Mouse (Mus musculus): ENCODE data around the gene Hist1h1c. TPM values are rescaled to one million over a fixed set of nuclear protein-coding genes. Genes with fewer than 3 reads are reported as not detected.
A peak's percentile ranks its signal among the peaks of the same experiment; 100 is the strongest.
"Not testable (repeated sequence)": the region's sequence is repeated elsewhere in the genome, so short reads cannot be mapped to it uniquely, and the experiment has no call there.

Hist1h1c gene
- total RNA-seq, 2 experiments from 2014 or later = 156 to 159 TPM

DNA sequence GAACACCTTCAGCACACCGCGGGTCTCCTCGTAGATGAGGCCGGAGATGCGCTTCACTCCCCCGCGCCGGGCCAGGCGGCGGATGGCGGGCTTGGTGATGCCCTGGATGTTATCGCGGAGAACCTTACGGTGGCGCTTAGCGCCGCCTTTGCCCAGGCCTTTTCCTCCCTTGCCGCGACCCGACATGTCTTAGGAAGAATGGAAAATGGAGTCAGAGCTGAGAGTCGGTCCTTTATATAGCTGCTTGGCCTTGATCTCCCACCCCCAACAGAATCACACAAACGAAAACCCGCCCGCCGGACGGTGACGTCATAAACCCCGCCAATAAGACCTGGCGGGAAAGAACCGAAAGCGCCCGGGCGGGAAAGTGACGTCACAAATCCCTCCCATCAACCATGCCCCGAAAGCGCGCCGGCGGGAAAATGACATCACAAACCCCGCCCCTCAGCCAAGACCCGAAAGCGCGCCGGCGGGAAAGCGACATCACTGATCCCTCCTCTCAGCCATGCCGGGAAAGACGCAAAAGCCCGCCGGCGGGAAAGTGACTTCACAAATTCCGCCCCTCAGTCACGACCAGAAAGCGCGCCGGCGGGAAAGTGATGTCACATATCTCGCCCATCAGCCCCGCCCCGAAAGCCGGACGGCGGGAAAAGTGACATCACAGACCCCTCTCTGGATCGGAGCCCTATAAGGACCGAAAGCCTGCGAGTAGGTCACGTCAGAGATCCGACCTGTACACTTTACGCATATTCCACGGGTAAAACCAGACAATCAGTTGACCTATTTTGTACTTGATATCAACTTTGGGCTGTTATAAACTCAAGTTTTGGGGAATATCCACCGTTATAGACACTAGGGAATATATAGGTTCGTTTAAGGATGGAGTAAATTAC is 22.6 kb downstream of the Hist1h1c start, which contains the start of gene Hist1h4a:
Gene Hist1h4a (minus strand): TSS at position 259 of the 893 bp plus-strand sequence.
- peak; percentile 95 for DNase-seq

DNA sequence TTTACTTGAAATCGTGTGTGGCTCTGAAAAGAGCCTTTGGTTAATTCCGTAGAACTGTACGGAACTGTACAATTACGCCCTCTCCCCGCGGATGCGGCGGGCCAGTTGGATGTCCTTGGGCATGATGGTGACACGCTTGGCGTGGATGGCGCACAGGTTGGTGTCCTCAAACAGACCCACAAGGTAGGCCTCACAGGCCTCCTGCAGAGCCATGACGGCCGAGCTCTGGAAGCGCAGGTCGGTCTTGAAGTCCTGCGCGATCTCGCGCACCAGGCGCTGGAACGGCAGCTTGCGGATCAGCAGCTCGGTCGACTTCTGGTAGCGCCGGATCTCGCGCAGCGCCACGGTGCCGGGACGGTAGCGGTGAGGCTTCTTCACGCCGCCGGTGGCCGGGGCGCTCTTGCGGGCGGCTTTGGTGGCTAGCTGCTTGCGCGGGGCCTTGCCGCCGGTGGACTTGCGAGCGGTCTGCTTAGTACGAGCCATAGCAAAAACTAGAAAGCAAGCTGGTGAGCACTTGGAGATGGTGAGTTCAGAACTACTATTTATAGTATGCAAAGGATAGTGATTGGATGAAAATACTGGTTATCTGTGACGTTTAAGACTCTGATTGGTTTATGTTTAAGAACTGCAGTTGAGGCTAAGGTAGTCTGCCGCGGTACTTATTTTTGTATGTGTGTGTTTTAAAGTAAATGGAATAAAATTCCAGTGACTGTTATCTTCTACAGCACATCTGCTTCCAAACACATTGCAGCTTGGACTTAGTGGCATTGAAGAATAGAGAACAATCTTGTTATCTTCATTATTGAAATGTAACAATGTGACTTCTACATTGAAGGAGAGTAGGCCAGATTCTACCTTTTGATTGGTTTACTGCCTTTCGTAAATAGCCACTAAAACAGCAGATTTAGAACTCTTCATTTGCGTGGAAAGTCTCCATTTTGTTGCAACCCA is 23.5 kb downstream of the Hist1h1c start, which contains the start of gene Hist1h3a:
Gene Hist1h3a (minus strand): TSS at position 516 of the 951 bp plus-strand sequence.
- DNase-seq = peak; percentile 57

DNA sequence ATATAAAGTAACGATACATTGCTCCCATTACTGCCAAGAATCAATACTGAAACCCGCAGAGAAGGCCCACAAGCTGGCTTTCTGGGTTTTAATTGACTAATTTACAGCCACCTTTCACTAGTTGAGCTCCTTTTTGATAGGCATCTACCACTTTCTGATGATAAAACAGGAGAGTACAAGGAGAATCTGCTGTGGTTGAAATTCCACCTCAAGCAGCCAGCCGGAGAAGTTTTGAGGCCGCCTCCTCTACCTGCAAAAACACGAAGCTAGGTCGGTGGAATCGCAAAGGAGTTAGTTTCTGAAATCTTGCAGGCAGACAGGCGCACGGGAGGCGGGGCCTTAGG is 24.6 kb downstream of the Hist1h1c start:
- DNase-seq = no peak

DNA sequence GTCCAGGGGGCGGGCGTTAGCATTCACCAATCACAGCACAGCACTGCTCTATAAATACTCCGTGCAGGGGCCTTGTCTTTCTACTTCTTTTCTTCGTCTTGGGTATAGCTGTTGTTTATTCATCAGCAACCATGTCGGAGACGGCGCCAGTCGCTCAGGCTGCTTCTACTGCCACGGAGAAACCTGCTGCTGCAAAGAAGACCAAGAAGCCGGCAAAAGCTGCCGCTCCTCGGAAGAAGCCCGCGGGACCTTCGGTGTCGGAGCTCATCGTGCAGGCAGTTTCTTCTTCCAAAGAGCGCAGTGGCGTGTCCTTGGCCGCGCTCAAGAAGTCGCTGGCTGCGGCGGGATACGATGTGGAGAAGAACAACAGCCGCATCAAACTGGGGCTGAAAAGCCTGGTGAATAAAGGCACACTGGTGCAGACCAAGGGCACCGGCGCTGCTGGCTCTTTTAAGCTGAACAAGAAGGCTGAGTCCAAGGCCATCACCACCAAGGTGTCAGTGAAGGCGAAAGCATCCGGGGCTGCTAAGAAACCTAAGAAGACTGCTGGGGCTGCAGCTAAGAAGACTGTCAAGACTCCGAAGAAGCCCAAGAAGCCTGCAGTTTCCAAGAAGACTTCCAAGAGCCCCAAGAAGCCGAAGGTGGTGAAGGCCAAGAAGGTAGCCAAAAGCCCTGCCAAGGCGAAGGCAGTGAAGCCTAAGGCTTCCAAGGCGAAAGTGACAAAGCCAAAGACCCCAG is 25.1 kb downstream of the Hist1h1c start, which contains the start of gene Hist1h1a:
Gene Hist1h1a (plus strand): TSS at position 81 of the 738 bp plus-strand sequence.
- DNase-seq = peak; percentile 75

DNA sequence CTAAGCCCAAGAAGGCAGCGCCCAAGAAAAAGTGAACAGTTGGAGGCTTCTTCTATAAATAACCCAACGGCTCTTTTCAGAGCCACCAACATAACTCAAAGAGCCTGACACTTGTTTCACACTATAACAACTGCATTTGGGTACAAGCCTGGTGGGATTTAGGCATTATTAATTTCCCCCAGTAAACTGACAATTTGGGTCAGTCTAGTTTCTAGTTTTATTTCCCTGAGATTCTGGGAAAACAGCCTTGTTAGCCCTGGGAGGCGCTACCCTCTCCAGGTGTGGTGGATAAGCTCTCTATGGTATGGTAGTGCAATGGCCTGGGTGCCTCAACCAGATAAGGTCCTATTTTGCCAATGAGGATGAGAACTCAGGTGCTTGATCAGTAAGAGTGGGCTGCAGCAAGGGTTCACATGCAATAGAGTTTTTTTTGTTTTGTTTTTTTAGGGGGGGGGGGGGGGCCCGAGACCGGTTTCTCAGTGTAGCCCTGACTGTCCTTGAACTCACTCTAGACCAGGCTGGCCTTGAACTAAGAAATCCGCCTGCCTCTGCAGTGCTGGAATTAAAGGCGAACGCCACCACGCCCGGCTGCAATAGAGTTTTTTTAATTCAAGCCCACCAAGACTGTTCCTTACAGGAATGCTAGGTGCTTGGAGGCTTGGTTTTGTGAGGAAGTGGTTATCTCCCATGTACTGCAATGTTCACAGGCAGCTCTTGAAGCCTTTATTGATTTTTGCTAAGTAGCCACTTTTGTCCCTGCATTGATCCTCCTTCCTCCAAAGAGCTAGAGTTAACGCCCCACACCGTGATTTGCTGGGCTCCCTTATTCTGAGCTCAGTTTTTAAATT is 25.9 kb downstream of the Hist1h1c start:
- no peak for DNase-seq

DNA sequence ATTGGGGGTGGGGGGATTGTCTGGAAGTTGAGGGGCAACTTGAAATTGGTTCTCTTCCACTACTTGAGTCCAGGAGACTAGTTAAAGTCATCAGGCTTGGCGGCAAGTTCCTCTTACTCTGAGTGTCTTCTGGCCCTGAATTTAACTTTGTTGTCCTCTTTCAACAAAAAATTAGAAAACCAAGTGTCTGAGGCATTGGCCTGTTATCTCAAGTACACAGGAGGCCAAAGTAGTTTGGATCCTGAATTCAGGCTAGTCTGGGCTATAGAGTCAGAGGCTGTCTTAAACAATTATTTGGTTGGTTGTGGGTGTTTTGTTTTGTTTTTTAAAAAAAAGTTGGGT is 26.5 kb downstream of the Hist1h1c start:
- no peak for DNase-seq

DNA sequence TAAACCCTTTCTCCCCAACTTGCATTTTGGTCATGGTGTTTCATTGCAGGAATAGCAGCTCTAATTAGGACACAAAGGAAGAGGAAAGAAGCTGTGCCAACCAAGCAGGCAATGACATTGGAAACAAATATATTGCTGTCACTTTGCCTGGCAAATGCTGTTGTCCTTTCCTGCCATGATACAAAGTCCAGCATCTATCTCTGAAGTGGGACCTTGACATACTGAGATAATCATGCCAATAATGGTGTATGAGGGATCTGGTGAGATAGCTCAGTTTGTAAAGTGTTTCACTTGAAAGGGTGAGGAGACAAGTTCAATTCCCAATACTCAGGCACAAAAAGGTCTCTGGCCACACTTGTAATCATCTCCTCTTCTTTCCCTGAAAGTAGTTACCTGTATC is 28.2 kb downstream of the Hist1h1c start:
- DNase-seq = no peak

DNA sequence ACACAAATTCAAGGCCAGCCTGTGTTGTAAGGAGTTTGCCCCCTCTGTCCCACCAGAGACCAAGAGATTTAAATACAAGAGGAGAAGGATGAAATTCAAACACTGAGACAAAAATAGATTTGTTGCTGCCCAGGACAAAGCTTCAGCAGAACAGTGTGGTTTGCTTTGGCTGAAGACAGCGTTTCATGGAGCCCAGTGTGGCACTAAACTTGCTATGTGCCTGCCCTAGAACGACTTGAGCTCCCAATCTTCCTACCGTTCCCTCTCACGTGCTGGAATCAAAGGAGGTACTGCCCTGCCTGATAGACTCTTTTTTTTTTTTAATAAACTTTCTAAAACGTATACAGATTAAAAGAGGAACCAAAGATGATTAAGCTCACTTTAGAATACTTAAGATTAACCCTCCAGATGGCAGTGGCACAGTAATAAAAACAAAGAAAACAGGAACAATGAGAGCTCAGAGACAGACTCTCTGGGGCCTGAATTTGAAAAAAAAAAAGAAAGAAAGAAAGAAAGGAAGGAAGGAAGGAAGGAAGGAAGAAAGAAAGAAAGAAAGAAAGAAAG is 30.3 kb downstream of the Hist1h1c start:
- DNase-seq = no peak

DNA sequence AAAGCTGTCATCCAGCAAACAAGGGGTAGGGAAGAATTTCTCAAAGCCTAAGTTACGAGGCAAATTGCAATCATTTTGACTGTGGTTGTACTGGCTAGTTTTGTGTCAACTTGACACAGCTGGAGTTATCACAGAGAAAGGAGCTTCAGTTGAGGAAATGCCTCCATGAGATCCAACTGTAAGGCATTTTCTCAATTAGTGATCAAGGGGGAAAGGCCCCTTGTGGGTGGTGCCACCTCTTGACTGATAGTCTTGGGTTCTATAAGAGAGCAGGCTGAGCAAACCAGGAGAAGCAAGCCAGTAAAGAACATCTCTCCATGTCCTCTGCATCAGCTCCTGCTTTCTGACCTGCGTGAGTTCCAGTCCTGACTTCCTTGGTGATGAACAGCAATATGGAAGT is 31.0 kb downstream of the Hist1h1c start, which contains the start of gene Trim38:
Gene Trim38 (plus strand): TSS at position 301 of the 400 bp plus-strand sequence.
- DNase-seq = not testable (repeated sequence)

DNA sequence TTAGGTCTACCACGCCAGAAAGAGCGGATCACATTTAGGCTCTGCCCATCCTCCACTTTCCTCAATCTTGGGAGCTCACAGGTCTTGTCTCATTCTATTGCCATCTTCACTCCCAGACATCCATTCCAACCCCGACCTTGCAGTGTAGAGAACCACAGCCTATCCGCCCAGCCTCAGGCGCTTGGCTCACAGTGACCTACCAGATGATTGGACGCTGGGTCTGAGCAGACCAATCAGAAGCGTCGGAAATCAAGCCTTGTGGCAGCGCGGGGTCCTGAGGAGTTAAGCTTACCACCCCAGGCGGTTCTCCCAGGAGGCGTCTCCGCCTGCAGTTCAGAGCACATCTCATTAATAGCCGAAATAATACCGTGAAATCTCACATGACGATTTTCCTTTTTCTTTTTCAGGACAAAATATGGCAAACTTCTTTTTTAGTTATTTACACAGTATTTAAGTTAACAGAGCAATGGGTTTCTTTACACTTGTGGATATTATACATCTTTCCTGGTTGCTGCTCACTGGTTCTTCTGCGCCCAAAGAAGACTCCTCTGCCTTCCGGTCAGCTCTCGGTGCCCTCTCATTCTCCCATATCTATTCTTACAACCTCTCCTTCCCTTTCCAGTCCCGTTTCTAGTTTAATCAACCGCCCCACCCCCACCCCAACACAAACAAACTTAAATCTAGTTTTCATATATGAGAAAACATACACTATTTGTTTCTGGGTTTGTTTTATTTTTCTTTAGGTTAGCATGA is 34.1 kb downstream of the Hist1h1c start:
- DNase-seq = no peak

DNA sequence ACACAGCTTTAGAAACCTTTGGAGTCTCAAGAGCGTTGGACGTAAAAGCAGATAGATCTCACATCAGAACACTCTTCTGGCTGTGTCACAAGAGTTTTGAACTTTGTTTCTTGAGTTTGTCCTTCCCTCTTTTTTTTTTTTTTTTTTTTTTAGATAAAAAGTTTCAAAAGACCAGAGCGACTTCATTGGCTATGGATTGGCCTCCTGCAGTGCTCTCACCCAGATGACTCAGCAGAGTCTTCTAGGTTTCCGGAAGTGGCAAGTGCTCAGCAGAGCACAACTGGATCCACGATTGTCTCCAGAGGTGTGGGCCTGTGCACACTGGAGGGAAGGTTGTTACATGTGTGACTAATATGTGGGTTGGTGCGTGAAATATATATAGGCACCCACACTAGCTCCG is 39.7 kb downstream of the Hist1h1c start:
- DNase-seq = no peak

DNA sequence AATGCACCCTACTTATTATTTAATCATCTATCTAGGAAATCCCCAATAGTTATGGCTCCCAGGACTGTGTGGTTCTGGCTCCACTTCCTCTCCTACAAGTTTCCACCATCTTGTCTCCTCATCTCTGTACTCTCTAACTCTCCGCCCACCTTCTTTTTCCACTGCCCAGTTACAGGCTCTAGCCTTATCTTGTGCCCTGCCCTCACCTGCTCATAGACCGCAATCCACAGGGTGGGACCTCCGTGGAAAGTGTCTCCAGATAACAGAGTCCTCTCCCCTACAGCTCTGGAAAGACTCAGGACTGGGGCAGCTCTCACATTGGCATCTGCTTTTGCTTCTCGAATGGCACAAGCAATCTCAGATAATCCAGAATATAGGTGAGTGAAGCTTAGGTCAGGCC is 40.4 kb downstream of the Hist1h1c start:
- DNase-seq = no peak

Small RNA genes within 50 kb of the gene (microRNA-seq; reads per million reads assigned to microRNA genes)
- gene Gm44314 (ENCODE audit: borderline replicate concordance in 2 of 2) (0 reads per million in 2 experiments), gene Gm44484 (ENCODE audit: borderline replicate concordance in 2 of 2) (0 reads per million in 2 experiments)

Other genes starting within 250 kb of the Hist1h1c start
- gene Btn2a2, start 250.0 kb upstream of the Hist1h1c start, total RNA-seq (2021) = not detected
- gene Hist1h4h, start 207.8 kb upstream of the Hist1h1c start, total RNA-seq (2021) = 100 to 1,000 TPM; 156 to 160 TPM
- gene Hist1h2af, start 204.9 kb upstream of the Hist1h1c start, total RNA-seq (2021) = 10 to 100 TPM in 1 of 2 experiments, 1 to 10 TPM in 1; 9.5 to 14.9 TPM
- gene Hist1h3g, start 203.4 kb upstream of the Hist1h1c start, total RNA-seq (2021) = 1 to 10 TPM; 2.0 to 3.9 TPM
- gene Hist1h2bh, start 195.4 kb upstream of the Hist1h1c start, total RNA-seq (2021) = 1 to 10 TPM in 1 of 2 experiments, under 1 TPM in 1; 0.90 to 1.7 TPM
- gene Hist1h3f, start 194.8 kb upstream of the Hist1h1c start, total RNA-seq (2021) = 1 to 10 TPM; 5.0 to 6.6 TPM
- gene Hist1h4f, start 187.2 kb upstream of the Hist1h1c start, total RNA-seq (2021) = 10 to 100 TPM; 15.2 to 26.3 TPM
- 1 to 10 TPM; 1.2 to 2.3 TPM for gene Hist1h1d, start 185.5 kb upstream of the Hist1h1c start, total RNA-seq (2021)
- 10 to 100 TPM; 11.7 to 13.0 TPM for gene Hist1h3e, start 176.4 kb upstream of the Hist1h1c start, total RNA-seq (2021)
- 1 to 10 TPM in 1 of 2 experiments, under 1 TPM in 1; 0.54 to 2.5 TPM for gene Hist1h2ae, start 167.6 kb upstream of the Hist1h1c start, total RNA-seq (2021)
- 10 to 100 TPM; 24.4 to 24.5 TPM for gene Hist1h2bg, start 167.4 kb upstream of the Hist1h1c start, total RNA-seq (2021)
- gene Hist1h2bf, start 164.6 kb upstream of the Hist1h1c start, total RNA-seq (2021) = 10 to 100 TPM; 10.4 TPM
- 1 to 10 TPM; 1.5 to 5.5 TPM for gene Hist1h2ad, start 164.4 kb upstream of the Hist1h1c start, total RNA-seq (2021)
- 1 to 10 TPM; 3.4 to 3.8 TPM for gene Hist1h3d, start 163.0 kb upstream of the Hist1h1c start, total RNA-seq (2021)
- 10 to 100 TPM; 35.7 to 38.0 TPM for gene Hist1h4d, start 157.2 kb upstream of the Hist1h1c start, total RNA-seq (2021)
- 10 to 100 TPM; 18.0 to 18.2 TPM for gene Hist1h2be, start 117.7 kb upstream of the Hist1h1c start, total RNA-seq (2021)
- gene Hist1h1e, start 116.2 kb upstream of the Hist1h1c start, total RNA-seq (2021) = 10 to 100 TPM; 40.0 to 45.3 TPM
- gene Hist1h2ac, start 54.9 kb upstream of the Hist1h1c start, total RNA-seq (2021) = 1 to 10 TPM in 1 of 2 experiments, under 1 TPM in 1; 0.84 to 2.0 TPM
- 10 to 100 TPM; 67.0 to 81.6 TPM for gene Hist1h2bc, start 54.6 kb upstream of the Hist1h1c start, total RNA-seq (2021)
- not detected for gene Hist1h1t, start 43.0 kb upstream of the Hist1h1c start, total RNA-seq (2021)
- gene Hist1h4c, start 40.4 kb upstream of the Hist1h1c start, total RNA-seq (2021) = 10 to 100 TPM; 53.1 to 63.8 TPM
- 10 to 100 TPM; 14.7 to 24.7 TPM for gene Hfe, start 28.0 kb upstream of the Hist1h1c start, total RNA-seq (2021)
- 1 to 10 TPM; 5.0 to 7.1 TPM for gene Hist1h3c, start 6.8 kb downstream of the Hist1h1c start, total RNA-seq (2021)
- 10 to 100 TPM in 1 of 2 experiments, 1 to 10 TPM in 1; 5.9 to 10.7 TPM for gene Hist1h2bb, start 7.9 kb downstream of the Hist1h1c start, total RNA-seq (2021)
- 10 to 100 TPM in 1 of 2 experiments, 1 to 10 TPM in 1; 9.5 to 11.0 TPM for gene Hist1h2ab, start 12.3 kb downstream of the Hist1h1c start, total RNA-seq (2021)
- 10 to 100 TPM in 1 of 2 experiments, 1 to 10 TPM in 1; 9.6 to 17.3 TPM for gene Hist1h3b, start 13.5 kb downstream of the Hist1h1c start, total RNA-seq (2021)
- gene Hist1h4b, start 18.2 kb downstream of the Hist1h1c start, total RNA-seq (2021) = 10 to 100 TPM in 1 of 2 experiments, 1 to 10 TPM in 1; 8.6 to 18.2 TPM
- 10 to 100 TPM in 1 of 2 experiments, 1 to 10 TPM in 1; 8.0 to 13.6 TPM for gene Hist1h4a, start 22.4 kb downstream of the Hist1h1c start, total RNA-seq (2021)
- 10 to 100 TPM; 10.2 to 14.0 TPM for gene Hist1h3a, start 23.6 kb downstream of the Hist1h1c start, total RNA-seq (2021)
- 1 to 10 TPM; 5.3 to 7.9 TPM for gene Hist1h1a, start 24.9 kb downstream of the Hist1h1c start, total RNA-seq (2021)
- not detected for gene Trim38, start 31.1 kb downstream of the Hist1h1c start, total RNA-seq (2021)
- not detected for gene Slc17a2, start 68.2 kb downstream of the Hist1h1c start, total RNA-seq (2021)
- gene Slc17a3, start 100.6 kb downstream of the Hist1h1c start, total RNA-seq (2021) = not detected
- not detected for gene Slc17a1, start 128.9 kb downstream of the Hist1h1c start, total RNA-seq (2021)
- not detected for gene Slc17a4, start 176.2 kb downstream of the Hist1h1c start, total RNA-seq (2021)
- not detected for gene Hist1h2ba, start 195.3 kb downstream of the Hist1h1c start, total RNA-seq (2021)
- not detected for gene Hist1h2aa, start 195.7 kb downstream of the Hist1h1c start, total RNA-seq (2021)